Mouse (Mus musculus) MEL (cell line): ENCODE measurements around the gene Npl.

ENCODE experiments used
- MAFK ChIP-seq: IDR thresholded peaks from 2 replicates; pipeline ENCODE4 v1.6.1; 2011; ENCODE audit warnings: low read depth, mild to moderate bottlenecking, low read length, improper control_type of control experiment, borderline replicate concordance
- NRF1 ChIP-seq: IDR thresholded peaks from 2 replicates; pipeline ENCODE4 v1.6.1; 2014; ENCODE audit warnings: low read depth, mild to moderate bottlenecking, inconsistent platforms, low read length, improper control_type of control experiment, moderate library complexity; ENCODE audit not compliant: poor library complexity, insufficient read depth, severe bottlenecking
- POLR2AphosphoS5 ChIP-seq: IDR thresholded peaks from 2 replicates; pipeline ENCODE4 v1.6.1; 2012; ENCODE audit warnings: low read depth, borderline replicate concordance, mild to moderate bottlenecking, inconsistent platforms, low read length, moderate library complexity, mixed read lengths

GRCm38 (mm10) chr1:153509012-153509411 lies 40.8 kb downstream of the Npl start:
- no peak for TF ChIP-seq NRF1
- no peak for TF ChIP-seq MAFK
- no peak for TF ChIP-seq POLR2AphosphoS5
